Mouse (Mus musculus): Measurements from ENCODE around the gene Padi4. TPM values are rescaled to one million over a fixed set of nuclear protein-coding genes. Genes with fewer than 3 reads are reported as not detected.

Gene Padi4
- 0.30 and 0.48 TPM in 2 replicates for polyA plus RNA-seq (2012; rRNA removed)

DNA sequence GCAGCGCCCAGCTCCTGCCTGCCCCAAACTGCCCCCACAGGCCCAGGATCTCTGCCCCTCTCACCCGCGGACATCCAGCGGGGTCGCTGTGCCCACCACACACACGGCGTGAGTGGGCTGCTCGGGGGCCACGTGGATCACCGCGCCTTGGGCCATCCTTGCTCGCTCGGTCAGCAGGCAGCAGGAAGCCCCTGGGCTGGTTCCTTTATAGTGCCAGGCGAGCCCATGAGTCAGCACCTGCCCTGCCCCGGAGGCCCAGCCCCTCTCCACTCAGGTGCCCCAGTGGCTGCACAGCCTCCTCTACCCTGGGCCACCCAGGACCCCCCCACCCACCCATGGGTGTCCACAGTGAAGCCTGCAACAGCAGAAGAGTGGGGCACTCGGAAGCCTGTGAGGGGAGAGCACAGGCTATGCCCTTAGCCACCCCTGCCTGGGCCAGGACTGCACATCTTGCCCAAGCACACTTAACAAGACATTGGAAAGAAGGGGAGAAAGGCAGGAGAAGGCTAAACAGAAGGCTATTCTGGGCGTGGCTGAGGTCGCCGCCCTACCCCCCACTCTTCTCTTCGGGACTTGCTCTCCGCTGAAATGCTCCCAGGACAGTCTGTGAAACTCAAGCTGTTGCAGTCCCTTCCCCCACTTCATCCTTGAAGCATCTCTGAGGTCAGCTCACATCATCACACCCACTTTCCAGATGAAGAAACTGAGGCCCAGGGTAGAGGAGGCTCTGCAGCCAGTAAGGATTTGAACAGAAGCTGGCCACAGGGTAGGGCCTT lies at the start of gene Padi4:
Padi4 (minus strand) TSS at position 212 of the 776 bp plus-strand sequence.
- DNase-seq (ENCODE audit: low read depth, low spot score) = no peak
- 66% methylated on average over 21 of the region's 21 CpGs for WGBS

DNA sequence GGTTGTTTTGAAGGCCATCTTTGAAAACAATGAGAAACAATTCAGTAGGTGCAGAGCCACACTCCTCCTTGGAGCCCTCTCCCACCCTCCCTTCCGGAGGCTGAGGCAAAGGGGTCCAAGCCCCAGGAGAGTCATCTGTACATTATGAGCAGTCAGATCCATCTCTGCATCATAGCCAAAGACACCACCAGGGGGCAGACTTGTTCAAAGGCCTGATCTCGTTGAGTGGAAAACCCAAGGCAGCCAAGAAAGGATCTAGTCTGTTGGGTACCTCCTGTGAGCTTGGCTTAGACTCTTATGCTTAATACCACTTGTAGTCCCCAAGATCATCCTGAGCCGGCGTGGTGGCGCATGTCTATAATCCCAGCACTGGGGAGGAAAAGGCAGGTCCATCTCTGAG lies 48.0 kb upstream of the Padi4 start:
- WGBS = 64% methylated on average over 5 of the region's 5 CpGs
- DNase-seq (ENCODE audit: low read depth, low spot score) = peak; percentile 28

DNA sequence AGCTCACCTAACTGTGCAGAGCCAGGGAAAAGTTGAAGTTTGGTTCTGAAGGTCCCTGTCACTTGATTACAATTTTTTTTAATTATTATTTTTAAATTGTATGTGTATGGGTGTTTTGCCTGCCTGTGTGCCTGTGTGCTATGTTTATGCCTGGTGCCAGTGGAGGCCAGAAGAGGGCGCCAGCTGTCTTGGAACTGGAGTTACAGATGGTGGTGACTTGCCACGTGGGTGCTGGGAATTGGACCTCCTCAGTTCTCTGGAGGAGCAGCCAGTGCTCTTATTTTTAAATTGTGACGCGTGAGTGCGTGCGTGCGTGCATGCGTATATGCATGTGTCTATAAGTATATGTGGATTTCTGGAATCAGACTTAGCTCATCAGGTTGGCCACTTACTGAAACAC lies 43.4 kb upstream of the Padi4 start:
- WGBS = 95% methylated on average over 8 of the region's 8 CpGs
- DNase-seq (ENCODE audit: low read depth, low spot score) = no peak

DNA sequence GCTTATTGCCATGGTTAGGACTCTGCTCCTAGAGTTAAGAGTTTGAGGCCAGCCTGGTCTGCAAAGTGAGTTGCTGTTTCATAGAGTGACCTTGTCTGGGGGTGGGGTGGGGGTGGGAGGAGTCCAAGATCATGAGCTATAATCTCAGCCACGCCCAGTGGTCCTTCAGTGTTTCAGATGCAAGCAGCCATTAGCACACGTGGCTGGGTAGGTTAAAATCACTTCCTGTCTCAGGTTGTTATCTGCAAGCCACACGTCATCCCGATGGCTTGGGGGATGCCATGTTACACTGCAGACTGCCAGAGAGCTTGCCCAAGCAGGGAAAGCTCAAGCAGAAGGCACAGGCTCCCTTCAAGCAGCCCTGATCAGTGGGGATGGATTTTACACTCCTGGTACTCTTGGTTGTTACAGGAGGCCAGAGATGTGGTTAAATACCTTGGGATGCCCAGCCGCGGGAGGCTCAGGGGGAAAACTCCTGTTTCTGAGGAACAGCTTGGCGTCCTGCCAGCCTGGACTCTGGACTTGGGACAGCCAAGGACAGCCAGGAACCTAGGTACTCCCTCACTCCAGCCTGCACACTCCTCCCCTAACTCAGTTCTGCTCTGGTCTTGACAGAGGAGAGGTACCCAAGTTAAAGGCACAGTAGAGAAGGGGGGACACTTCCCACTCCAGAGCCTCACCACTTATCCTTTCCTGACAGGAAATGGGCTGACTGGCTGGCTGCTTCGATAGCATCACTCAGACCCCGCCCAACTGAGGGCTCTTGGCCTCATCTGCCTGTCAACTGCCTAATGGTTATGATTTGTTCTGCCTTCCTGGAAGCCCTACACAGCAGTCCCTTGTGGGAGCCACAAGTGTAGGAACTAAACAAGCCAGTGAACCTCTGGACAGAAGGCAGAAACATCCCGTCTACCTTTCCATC lies 42.2 kb upstream of the Padi4 start:
- 16% methylated on average over 10 of the region's 10 CpGs for WGBS
- no peak for DNase-seq (ENCODE audit: low read depth, low spot score)

DNA sequence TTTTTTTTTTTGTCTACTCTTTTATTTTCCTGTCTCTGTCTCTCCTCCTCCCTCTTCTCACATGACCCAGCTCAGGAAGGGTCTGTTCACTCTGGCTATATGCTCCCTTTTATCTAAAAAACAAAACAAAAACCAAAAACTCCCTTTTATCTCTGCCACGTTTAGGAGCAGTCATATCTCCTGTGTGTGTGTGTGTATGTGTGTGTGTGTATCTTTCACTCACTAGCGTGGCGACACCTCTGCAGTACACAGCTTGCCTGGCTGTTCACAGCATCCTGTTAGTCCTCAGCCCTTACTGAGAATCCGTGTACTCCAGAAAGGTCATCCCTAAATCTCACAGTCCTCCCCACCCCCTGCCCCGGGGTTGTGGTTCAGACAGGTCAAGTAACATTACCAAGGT lies 41.5 kb upstream of the Padi4 start:
- WGBS = 53% methylated on average over 5 of the region's 5 CpGs
- DNase-seq (ENCODE audit: low read depth, low spot score) = no peak

DNA sequence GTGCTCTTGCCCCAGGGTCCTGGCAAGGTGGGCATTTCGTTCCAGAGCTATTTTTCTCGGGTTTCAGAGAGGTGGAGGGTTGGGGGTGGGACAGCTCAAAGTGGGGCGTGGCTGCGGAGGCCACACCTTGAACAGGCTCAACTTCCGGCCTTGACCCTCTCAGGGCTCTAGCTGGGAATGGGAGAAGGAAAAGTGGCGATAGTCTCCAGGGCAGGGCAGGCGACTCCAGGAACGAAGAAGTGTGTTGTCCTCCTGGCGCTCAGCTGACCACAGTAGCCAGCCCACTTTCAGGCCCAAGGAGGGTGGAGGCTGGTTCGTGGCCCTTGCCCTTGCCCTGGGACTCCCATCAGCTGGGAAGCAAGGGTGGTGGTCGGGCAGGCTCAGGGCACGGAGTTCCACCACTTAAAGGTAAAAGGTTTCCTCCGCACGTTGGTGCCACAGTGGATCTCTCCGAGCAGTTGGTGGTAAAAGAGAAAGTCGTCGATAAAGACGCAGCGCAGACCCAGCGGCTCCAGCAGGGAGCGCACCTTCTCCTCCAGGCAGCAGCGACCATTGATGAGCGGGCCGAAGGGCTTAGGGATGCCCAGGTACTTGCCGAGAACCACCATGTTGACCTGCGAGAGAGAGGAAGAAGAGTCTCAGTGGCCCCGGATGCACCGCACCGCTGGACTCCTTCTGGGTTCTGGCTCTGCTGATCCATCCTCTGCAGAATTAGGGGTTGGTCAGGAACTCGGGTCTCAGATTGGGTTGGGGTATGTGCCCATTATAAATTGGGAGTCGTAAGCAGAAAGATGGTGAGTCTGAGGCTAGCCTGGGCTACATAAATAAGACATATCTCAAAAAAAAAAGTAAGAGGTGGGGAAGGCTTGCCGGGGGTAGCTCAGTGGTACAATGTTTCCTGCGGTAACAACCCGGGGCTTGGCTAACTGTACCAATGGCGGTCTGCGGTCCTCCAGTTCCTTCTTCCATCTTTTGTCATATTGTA lies 40.5 kb upstream of the Padi4 start:
- DNase-seq (ENCODE audit: low read depth, low spot score) = no peak
- 23% methylated on average over 36 of the region's 36 CpGs for WGBS

DNA sequence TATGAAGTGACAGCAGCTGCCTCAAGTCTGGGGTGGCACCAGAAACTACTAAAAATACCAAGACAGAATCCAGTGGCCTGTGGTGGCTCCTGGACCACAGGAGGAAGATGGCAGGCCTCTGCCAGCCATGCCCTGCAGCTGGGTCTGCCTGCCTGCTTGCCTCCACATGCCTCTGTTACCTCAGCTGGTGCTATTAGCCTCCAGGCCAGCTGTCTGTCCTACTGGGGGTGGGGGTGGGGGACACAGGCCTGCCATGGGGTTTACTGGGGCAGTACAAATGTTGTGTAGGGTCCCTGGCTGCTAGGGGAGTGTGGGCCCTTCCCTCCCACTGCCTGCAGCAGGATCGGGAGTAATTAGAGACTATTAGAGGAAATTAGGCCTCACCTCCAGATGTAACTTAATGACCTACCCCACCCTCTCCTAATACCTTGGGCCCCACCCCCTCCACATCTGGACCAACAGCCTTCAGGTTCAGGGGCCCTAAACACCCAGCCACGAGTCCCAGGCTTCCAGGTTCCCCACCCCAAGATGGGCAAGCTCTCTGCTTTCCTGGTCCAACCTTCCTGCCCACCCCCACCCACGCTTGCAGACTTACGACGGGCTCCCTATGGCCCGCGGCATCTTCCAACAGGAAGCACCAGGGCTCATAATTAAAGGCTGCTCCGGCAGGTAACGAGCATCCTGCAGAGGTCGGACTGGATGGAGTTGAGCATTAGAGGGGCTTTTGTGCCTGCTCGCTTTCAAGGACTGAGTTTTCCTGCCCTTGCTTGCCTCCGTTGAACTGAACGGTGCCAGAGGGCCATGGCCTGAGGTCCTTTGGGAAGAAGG lies 39.5 kb upstream of the Padi4 start:
- DNase-seq (ENCODE audit: low read depth, low spot score) = no peak
- 28% methylated on average over 13 of the region's 13 CpGs for WGBS

DNA sequence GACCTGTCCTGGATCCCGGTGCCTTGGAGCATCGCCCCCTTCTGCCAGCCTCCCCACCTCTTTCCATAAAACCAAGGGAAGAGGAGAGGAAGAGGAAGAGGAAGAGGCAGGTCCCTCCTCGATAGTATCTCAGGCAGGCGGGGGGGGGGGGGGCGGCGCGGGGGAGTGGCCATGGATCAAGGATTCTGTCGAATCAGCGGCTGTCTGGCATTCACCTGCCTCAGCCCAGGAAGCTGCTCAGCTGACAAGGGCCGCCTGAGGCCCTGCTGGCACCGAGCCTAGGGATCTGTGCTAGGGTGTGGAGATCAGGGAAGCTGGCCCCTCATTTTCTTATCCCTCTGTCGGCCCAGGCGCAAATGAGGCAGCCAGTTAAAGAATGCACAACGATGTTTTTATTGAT lies 38.6 kb upstream of the Padi4 start:
- 15% methylated on average over 14 of the region's 14 CpGs for WGBS
- no peak for DNase-seq (ENCODE audit: low read depth, low spot score)

DNA sequence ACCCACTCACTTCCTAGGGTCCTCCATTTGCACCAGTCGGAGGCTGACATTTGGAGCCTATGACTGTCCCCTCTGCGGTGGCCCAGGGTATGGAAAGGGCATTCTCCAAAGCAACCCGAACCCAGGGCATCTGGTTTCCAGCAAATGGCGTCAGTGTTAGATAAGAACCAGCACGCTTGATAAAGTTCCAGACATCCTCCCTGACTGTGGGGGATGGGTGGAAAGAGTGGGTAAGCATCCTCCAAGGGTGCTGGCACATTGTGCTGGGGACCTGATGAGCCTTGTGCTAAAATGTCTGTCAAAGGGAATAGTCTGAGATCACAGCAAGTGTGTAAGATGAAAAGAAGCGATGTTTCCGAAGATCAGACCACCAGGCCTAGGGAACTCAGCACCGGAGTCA lies 38.2 kb upstream of the Padi4 start:
- 73% methylated on average over 8 of the region's 8 CpGs for WGBS
- DNase-seq (ENCODE audit: low read depth, low spot score) = no peak

DNA sequence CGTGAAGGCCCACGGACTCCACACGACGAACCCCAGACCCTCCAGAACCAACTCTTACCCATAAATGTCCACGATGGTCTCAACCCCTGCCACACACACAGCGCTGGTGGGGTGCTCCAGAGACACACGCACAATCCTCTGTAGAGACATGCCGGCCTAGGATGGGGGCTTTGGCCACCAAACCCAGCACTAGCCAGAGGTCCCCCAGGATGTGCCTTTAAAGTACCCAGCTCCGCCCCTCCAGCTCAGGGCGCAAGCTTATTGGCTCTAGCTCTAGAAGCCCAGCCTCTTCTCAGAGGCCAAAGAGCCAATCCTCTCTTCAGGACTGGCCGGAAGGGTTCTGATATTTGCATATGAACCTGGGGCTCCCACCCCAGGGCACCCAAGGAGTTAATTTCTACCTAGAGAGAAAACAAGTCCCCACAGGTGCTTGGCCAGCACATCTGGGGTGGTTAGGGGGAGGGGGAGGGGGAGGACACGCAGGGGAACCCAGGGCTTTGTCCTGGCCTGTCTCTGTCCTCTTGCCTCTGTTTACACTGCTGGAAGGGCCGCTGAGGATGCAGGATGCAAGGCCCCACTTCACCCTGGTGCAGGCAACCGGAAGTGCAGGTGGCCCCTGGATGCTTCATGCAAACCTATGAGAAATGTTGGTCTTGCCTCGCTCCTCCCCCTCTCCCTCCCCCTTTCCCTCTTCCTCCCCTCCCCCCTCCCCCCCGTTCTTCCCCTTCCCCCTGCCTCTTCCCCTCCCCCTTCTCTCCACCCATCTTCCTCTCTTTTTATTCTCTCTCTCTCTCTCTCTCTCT lies 36.6 kb upstream of the Padi4 start, which contains the start of gene Padi3:
Padi3 (minus strand) TSS at position 191 of the 803 bp plus-strand sequence.
- no peak for DNase-seq (ENCODE audit: low read depth, low spot score)
- WGBS = 68% methylated on average over 15 of the region's 16 CpGs

DNA sequence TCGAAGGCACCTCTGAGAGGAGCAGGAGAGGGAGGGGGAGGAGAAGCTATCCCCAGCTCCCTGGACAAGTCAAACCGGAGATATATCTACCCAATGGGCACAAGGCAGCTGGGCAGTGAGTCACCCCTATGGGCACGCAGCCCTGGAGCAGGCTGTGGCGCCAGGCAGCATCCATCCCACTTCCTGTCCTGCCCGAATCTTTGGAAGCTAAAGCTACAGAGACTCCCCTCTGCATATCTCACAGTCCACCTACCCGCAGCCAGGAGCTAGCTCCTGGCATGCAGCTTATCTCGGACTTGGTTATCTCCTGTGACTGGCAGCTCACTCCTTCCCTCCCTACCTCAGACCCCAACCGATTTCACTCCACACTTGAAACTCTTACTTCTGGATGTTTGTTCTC lies 35.1 kb upstream of the Padi4 start:
- 53% methylated on average over 8 of the region's 8 CpGs for WGBS
- no peak for DNase-seq (ENCODE audit: low read depth, low spot score)

DNA sequence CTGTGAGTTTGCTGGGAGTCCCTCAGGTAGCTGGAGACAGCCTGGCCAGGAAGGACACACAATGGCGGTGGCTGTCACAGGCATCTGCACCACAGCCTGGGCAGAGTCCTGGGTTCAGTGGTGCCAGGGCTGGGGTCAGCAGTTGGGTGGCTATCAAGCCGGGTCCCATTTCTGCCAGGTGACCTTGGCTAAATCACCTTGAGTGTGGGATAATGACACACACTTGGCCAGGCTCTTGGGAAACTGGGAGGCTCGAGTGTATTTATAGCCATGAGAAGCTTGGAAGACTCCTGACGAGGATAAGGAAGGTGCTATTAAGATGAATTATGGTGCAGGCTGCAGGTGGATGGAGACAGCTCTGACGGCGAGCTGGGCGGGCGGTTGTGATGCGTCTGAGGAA lies 30.6 kb upstream of the Padi4 start:
- DNase-seq (ENCODE audit: low read depth, low spot score) = no peak
- WGBS = 47% methylated on average over 9 of the region's 9 CpGs

DNA sequence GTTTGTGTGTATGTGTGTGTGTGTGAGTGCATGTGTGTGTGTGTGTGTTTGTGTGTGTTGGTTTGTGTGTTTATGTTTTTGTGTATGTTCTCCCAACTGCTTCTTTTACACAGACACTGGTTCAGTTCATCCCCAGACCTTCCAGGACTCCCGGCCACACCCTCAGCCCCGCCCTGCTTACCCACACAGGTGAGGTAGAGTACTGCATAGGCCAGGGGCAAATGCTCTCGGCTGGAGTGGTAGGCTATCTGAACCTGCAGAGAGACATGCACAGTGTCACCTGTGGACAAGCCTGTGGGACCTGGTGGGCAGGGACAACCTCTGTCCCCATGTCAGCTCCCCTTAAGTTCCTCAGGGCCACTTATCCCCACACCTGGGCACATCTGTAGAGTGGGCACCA lies 27.3 kb upstream of the Padi4 start:
- DNase-seq (ENCODE audit: low read depth, low spot score) = no peak
- 31% methylated on average over 3 of the region's 3 CpGs for WGBS

DNA sequence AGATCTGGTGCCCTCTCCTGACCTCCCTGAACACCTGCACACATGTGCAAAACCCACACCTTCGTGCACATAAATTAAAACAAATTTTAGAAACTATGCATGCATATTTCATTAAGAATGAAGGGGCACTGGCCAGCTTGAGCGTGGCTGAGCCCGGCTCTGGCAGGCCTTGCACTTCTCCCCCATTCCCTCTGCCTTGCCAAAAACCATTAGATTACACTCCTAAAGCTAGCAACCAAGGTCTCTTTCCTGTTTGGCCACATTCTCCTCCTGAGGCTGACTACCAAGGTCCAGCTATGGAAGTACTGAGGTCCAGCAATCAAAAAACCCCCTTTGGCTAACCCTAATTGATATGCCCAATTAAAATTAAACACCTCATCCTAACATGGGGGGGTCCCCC lies 22.8 kb upstream of the Padi4 start:
- no peak for DNase-seq (ENCODE audit: low read depth, low spot score)
- 63% methylated on average over 3 of the region's 3 CpGs for WGBS

DNA sequence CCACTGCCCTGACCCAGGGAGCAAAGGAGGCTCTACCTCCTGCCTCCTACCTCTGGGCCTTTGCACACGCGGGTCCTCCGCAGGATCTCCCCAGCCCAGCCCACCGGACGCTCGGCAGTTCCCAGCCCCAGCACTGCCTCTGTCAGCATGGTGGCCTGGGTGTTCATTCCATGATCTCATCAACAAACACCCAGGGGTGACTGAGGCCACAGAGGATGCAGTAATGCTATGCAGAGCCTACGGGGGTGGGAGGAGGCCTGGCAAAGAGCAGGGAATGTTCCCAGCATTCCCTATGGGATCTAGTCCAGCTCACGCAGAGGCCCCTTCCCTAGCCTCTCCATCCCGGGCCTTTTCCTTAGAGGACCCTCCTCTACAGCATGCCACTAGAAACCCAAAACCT lies 20.6 kb upstream of the Padi4 start:
- DNase-seq (ENCODE audit: low read depth, low spot score) = no peak
- 83% methylated on average over 9 of the region's 9 CpGs for WGBS

DNA sequence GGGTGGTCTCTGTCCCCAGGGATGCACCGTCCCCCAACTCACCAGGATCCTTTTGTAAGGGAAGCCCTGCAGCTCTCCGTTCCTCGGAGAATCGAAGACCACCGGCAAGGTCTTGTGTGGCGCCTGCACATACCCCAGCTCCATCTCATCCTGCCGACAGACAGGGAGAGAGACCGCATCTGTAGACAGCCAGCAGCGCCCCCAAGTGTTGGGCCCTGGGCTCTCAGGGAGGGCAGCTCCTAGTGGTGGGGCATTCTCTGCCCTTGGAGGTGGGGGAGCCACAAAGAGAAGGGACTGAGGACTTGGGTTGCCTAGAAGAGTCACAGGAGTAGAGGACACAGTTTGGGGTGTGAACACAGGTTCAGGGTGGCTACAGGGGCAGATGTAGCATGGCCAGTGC lies 19.8 kb upstream of the Padi4 start:
- WGBS = 74% methylated on average over 9 of the region's 9 CpGs
- DNase-seq (ENCODE audit: low read depth, low spot score) = no peak

DNA sequence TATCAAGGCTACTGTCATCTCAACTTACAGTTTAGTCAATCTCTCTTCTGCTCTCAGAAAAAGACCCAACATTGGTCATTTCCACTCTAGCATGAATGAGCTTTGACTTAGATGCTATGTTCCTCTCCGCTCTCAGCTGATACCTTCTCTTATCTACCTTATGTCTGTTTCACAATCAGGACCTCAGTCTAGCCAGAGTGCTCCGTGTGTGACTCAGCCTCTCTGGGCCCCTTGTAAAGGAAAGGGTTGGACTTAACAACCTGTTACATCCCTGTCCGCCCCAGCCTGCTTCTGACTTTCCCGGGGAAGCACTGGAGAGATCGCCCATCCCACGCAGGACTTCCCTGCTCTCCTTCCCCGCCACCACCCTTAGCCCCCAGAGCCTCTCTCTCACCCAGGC lies 18.5 kb upstream of the Padi4 start:
- 37% methylated on average over 7 of the region's 7 CpGs for WGBS
- no peak for DNase-seq (ENCODE audit: low read depth, low spot score)

DNA sequence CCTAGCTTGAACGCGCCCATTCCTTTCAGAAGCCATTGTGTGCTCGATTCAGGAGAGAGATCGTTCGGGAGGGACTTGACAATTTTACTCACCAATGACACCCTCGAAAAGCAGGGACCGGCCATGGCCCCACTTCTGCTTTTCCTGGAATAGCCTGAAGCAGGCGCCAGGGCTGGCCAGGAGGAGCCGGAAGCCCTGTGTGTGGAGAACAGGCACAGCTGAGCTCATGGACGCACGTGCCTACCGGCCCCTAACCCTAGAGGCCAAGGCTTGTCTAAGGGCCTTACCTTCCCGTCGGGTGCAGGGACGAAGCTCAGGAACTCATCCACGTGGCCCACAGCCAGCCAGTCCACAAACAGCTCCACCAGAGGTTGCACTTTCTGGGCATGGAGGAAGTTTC lies 17.0 kb upstream of the Padi4 start:
- no peak for DNase-seq (ENCODE audit: low read depth, low spot score)
- WGBS = 79% methylated on average over 16 of the region's 16 CpGs
